Mouse (Mus musculus): ENCODE results near the gene Nme1. TPM values are rescaled to one million over a fixed set of nuclear protein-coding genes. Genes with fewer than 3 reads are reported as not detected.

Nme1 gene
- polyA plus RNA-seq (2021; fragmentation: Nextera tagmentation) = 229 and 280 TPM in 2 replicates
- long read RNA-seq, experiment 1, transcript Nme1-201 (4 exons, 493 nt) = minor isoform, 13 of 551 reads
- long read RNA-seq, experiment 1, transcript Nme1-203 (5 exons, 3,181 nt) = major isoform, 511 of 551 reads
- long read RNA-seq, experiment 1, partial matches to known transcripts = 12 of 551 reads
- long read RNA-seq, experiment 1, other reads (novel, unspliced or antisense) = 15 of 551 reads
- long read RNA-seq, experiment 2, transcript Nme1-201 (4 exons, 493 nt) = minor isoform, 8 of 218 reads
- long read RNA-seq, experiment 2, transcript Nme1-203 (5 exons, 3,181 nt) = major isoform, 200 of 218 reads
- long read RNA-seq, experiment 2, partial matches to known transcripts = 1 of 218 reads
- long read RNA-seq, experiment 2, other reads (novel, unspliced or antisense) = 9 of 218 reads

GRCm38 (mm10) chr11:93968005-93968847 is at the start of gene Nme1, which contains the start of gene Gm20390:
Gene Nme1, minus strand, starts transcription at chr11:93968521.
Gene Gm20390, minus strand, starts transcription at chr11:93968293.

GRCm38 (mm10) chr11:93995720-93996305 is 27.5 kb upstream of the Nme1 start, which contains the start of gene Spag9:
Gene Spag9, plus strand, starts transcription at chr11:93996091.

GRCm38 (mm10) chr11:93956159-93956558 is 12.2 kb downstream of the Nme1 start, which contains the start of gene Nme2:
Gene Nme2, minus strand, starts transcription at chr11:93956259.

Other genes starting within 250 kb of the Nme1 start
- 15.0 and 16.3 TPM in 2 replicates for gene Utp18, start 82.8 kb downstream of the Nme1 start, polyA plus RNA-seq (2021; fragmentation: Nextera tagmentation)
- 0.98 and 1.3 TPM in 2 replicates for gene Mbtd1, start 82.7 kb downstream of the Nme1 start, polyA plus RNA-seq (2021; fragmentation: Nextera tagmentation)
- gene Nme2, start 12.3 kb downstream of the Nme1 start, polyA plus RNA-seq (2021; fragmentation: Nextera tagmentation) = 272 and 316 TPM in 2 replicates
- 344 and 378 TPM in 2 replicates for gene Gm20390, start 228 bp downstream of the Nme1 start, polyA plus RNA-seq (2021; fragmentation: Nextera tagmentation)
- 49.3 and 61.8 TPM in 2 replicates for gene Spag9, start 27.6 kb upstream of the Nme1 start, polyA plus RNA-seq (2021; fragmentation: Nextera tagmentation)
- gene Tob1, start 242.9 kb upstream of the Nme1 start, polyA plus RNA-seq (2021; fragmentation: Nextera tagmentation) = 10.9 and 11.7 TPM in 2 replicates

All from layer of hippocampus, adult 6 months (tissue).